Mouse (Mus musculus): ENCODE measurements around the gene Xrn1.
"Not testable (repeated sequence)": the region's sequence is repeated elsewhere in the genome, so short reads cannot be mapped to it uniquely, and the experiment has no call there.

Xrn1 gene

DNA sequence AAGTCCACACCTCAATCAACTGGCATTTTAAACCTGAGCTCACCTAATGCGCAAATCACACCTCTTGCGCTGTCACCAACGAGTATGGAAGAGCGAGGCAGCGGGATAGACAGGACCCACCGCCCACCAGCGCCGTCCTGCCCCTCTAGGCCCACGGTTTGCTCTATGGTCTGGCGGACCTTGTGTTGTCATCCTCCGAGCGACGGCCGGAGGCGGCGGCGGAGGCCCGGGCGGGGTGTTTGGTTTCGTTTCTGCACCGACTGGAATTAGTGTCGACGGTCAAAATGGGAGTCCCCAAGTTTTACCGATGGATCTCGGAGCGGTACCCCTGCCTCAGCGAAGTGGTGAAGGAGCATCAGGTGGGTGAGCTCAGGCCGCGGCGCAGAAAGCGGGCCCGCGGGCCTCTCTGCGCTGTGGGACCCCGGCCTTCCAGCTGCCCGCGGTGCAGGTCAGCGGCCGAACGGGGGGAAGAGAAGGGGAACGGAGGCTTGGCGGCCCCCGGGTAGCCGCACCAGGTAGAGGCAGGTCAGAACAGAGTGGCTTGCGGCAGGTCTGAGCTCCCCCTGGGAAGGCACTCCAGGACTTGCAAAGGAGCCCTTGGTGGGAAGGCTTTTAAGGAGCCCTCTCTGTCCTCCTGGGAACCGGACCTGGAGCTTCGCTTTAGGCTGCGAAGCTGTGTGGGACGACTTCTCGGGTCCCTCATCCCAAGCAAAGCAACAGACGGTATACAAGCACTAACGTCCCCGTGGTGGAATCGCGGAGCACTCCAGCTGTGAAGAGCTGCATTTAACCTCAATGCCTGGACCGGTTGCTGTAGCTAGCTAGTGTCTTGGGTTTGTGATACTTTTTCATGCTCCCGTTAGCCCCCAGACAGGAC, at the start of gene Xrn1:
Xrn1 (plus strand) TSS at position 176 of the 877 bp plus-strand sequence.
- peak; percentile 89 for DNase-seq

DNA sequence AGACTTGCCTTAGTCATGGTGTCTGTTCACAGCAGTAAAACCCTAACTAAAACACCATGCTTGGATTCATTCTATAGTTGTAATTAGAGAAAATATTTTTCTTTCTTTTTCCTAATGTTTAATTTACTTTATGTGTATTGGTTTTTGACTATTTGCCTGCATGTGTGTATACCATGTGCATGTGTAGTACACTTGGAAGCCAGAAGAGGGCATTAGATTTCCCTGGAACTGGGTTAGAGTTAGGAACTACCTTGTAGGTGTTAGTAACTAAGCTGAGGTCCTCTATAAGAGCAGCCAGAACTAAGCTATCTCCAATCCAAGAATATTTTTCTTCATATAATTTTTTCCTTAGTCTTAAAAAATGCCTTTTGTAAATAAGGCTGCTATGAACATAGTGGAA, 21.7 kb upstream of the Xrn1 start:
- DNase-seq: no peak

DNA sequence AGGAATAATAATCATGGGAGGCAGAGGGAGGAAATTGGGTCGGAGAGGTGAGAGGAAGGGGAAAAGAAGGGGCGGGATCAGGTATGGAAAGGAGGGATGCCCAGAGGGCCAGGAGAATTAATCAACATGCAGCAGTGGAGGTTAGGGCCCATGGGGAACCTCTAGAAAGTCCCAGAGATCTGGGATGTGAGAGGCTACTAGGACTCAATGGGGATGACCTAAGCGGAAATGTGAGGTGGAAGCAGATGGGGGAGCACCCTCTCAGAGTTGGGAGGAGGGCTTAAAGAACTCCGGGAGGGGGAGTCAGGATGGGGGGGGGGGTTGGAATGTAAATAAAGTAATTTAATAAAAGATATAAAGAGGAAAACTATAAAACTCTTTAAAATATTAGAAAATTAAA, 902 bp upstream of the Xrn1 start:
- DNase-seq: no peak

DNA sequence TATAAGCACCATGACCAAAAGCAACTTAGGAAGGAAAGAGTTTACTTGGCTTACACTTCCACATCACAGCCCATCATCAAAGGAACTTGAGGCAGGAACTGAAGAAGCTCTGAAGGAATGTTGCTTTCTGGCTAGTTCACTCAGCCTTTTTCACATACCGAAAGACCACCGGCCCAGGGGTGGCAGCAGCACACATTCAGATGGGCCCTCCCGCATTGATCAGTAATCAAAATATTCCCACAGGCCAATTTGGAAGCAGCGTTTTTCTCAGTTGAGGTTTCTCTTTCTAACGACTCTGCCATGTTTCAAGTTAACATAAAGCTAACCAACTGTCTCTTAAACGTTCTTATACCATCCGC, 355 bp upstream of the Xrn1 start:
- DNase-seq: no peak

DNA sequence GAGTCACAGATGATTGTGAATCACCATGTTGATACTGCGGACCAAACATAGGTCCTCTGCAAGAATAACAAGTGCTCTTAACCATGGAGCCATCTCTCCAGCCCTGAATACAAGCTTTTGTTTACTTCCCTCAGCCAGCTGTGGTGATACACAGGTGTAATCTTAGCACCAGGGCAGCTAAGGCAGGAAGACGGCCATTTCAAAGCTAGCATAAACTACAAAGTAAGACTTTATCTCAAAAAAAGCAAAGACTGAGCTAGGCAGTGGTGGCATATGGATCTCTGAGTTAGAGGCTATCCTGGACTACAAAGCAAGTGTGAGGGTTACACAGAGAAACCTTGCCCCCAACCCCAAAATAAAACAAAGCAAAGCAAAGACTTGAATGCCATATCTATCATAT, 3.1 kb downstream of the Xrn1 start:
- DNase-seq: no peak

DNA sequence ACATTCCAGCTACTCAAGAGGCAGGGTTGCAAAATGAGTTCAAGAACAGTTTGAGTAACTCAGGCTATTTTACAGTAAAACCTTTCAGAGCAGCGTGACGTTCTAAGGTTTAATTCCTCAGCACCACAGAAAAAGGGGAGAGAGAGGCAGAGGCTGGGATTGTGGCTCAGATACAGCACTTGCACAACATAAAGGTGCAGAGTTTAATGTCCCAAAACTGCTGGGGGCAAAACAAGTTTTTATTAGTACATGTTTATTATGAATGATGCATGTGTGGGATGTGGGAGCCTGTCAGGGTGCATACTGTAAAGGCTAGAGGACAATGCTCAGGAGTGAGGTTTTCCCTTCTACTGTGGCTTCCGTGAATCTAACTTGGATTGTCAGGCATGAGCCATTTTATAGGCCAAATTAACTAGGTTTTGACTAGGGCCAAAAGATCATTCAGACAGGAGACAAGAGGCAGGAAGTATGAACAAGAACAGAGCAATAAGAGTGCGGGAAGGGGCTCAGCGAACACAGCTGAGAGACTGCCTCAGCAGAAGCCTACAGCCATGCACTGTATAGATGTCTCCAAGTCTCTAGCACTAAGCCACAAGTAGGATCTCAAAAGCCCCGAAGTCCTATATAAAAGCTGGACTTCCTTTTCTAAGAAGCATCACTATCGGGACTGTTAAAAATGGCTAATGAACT, 3.6 kb downstream of the Xrn1 start:
- DNase-seq: no peak

DNA sequence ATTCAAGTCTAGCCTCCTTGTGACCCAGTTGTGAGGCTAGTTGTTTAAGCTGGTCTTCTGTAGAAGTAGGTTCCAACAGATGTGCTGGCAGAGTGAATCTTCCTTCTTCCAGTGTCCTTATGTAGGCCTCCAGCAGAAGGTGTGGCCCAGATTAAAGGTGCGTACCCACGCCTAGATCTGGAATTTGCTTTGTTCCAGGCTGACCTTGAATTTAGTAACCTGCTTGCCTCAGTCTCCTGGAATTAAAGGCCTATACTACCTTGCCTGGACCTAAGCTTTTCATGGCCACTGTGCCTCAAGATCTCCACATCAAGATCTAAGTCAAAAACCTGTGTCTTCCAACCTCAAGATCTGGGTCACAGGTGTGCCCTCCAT, 4.2 kb downstream of the Xrn1 start:
- not testable (repeated sequence) for DNase-seq

DNA sequence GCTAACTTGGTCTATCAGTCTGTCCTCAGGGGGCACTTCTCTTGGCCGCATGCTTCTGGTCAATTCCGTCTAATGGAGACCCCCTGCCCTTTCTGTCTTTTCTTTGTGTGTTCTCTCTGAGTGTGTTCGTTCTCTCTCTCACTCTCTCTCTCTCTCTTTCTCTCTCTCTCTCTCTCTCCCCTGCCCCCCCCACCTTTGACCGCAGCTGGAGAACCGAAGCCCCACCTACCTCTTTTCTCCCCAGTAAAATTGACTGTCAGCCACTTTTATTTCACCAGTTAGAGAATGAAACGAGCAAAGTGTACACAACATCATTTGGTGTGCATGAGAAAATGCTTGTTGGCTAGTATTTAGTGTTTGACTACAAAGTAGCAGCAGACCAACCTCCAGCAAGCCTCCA, 4.7 kb downstream of the Xrn1 start:
- no peak for DNase-seq

DNA sequence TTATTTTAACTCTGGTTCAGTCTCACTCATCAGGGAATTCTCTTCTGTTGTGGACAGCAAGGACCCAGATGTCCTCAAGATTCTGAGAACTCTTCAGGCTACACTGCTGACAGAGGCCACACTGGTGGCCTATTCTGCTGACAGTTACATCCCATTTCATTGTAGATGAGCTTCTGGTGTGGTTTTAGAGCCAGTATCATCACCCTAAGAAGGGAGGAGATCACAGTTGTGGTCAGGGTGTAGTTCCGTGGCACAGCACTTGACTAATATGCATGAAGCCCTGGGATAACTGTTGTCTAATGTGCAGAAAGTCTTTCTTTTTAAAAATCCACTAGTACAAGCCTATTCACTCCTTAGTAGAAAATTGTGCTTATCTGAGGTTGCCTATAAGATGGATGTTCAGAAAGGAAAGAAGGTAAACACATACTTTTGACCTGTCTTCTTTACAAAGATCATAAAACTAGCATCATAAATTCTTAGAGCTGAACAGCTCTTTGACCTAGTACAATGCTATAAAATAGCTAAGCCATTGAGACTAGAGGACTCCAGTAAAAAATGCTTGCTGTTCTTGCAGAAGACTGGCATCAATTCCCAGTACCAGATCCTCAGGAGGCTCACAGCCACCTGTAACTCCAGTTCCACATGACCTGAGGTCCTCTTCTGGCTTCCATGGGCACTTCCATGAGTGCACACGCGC, 5.3 kb downstream of the Xrn1 start:
- no peak for DNase-seq

DNA sequence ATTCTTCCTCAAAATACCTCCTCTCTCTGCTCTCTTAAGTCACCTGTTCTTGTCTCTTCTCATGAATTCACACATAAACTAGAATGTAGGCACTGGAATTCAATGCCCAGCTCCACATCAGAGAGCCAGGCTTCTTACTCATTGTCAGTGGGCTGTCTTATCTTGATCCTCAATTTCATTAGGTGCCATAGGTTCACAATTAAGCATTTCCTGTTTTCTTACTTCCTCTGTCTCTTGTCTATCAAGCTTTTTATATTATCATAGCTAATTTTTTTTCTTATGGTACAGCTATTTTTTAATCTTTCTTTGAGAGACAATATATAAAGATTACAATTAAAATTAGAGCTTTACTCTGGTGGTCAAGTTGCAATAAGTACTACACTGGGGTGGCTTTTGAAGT, 6.5 kb downstream of the Xrn1 start:
- DNase-seq: no peak

DNA sequence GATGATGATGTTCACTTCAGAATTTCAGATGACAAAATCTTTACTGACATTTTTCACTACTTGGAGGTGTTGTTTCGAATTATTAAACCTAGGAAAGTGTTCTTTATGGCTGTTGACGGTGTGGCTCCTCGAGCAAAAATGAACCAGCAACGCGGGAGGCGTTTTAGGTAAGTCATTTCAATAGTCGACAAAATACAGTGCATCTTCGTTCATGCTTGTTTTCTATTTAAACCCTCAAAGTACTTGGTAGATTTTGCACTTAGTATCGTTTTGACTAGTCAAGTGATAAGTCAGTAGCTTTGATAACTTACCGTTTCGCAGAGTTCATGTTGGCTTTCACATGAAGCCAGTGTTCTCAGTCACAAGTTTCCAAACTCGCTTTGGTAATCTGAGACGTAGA, 9.5 kb downstream of the Xrn1 start:
- no peak for DNase-seq

DNA sequence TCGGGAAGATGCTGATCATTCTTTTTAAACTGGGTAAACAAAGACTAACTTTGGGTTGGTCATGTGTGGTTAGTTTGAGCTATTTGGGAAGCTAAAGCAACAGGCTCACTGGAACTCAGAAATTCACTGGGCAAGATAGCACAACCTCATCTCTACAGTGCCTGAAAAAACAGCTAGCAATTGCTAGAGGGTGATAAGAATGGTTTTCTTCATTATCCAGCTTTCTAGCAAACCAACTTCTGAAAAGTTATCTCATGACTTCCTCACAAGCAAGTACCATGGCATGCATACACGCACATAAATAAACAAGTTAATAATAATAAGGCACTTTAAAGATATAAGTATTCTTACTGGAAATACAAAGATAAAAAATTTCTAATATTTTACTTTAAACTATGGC, 23.7 kb downstream of the Xrn1 start:
- no peak for DNase-seq

DNA sequence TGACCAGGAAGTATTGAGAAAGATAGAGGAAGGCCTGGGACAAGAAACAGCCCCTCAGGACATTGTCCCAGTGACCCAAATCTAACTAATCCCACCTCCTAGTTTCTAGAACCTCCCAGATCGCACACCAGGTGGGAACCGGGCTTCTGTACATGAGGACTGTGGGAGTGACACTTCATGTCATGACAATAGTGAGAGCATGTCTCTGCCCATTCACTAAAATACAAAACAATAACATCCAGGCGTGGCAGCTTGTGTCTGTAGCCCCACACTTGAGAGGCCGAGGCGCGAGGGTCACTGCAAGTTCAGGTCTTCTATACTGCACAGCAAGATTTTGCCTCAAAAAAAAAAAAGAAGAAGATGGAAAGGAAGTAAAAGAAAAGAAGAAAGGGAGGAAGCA, 25.3 kb downstream of the Xrn1 start:
- DNase-seq: no peak

DNA sequence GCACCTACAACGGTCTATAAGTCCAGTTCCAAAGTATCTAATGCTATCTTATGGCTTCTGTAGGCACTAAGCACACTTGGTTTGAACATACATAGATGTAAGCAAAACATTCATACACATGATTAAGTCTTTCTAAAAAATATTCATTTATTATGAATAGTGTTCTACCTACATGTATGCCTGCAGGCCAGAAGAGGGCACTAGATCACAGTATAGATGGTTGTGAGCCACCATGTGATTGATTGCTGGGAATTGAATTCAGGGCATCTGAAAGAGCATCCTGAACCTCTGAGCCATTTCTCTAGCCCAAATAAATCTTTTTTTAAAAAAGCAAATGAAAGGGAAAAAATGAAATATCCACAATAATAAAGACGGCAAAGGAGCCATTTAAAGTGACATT, 37.7 kb downstream of the Xrn1 start:
- no peak for DNase-seq

DNA sequence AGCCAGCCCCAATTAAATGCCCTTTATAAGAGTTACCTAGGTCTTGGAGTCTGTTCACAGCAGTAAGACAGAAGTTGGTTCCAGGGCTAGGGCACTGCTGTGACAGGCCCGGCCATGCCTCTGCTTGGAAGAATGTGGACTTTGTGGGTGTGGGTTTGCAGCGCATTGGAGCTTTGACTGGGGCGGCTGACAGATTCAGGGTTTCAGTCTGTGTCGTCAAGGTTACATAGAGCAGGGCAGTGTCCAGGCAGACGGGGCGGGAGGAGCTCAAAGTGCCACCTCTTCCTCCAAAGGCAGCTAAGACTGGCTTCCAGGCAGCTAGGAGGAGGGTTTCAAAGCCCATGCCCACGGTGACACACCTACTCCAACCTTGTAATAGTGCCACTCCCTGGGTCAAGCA, 49.9 kb downstream of the Xrn1 start:
- DNase-seq: no peak

DNA sequence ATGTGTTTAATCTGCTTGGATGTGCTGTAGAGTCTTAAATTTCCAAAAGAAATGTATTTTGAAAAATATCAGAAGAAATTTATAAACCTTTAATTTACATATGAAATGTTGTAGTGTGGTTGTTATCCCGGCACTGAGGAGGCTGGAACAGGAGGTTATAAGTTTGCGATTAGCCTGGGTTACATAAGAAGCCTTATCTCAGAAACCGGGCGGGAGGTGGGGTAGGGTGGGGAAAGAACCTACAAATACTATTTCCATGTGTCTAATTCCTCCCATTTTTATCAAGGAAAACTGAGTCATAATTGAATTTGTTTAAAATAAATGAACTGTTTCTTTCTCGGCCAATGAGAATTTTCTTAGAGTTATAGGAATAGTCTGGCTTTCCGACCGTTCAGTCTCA, 56.1 kb downstream of the Xrn1 start:
- no peak for DNase-seq

DNA sequence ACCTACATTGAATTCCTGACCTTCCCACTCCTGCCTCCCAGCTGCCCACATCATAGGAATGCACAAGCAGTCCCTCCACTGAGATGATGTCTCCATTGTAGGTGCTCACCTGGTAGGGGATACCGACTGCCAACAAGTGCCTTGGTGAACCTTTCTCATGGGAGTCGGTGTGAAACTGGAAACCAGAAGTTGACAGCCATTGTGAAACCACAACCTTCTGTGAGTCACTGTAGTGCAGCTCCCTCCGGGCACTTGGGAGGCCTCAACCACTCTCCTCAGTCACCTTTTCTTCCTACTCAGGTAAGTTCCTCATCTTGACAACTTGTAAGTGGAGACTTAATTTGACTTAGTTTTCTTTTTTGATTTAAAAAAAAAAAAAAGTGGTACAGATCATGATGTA, 69.4 kb downstream of the Xrn1 start:
- DNase-seq: no peak

DNA sequence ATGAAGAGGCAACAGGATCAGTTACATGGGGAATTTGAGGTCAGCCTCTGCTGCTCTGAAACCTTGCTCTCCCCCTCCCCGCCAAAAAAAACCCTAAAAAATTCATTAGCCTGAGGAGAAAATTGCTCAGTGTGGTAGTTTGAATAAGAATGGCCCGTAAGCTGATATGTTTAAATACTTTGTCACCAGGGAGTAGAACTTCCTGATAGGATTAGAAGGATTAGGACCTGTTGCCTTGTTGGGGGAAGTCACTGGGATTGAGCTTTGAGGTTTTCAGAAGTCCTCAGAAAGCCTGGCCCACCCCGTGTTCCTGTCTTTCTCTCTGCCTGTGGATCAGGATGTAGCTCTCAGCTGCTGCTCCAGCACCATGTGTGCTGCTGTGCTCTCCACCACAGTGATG, 73.4 kb downstream of the Xrn1 start:
- DNase-seq: no peak

DNA sequence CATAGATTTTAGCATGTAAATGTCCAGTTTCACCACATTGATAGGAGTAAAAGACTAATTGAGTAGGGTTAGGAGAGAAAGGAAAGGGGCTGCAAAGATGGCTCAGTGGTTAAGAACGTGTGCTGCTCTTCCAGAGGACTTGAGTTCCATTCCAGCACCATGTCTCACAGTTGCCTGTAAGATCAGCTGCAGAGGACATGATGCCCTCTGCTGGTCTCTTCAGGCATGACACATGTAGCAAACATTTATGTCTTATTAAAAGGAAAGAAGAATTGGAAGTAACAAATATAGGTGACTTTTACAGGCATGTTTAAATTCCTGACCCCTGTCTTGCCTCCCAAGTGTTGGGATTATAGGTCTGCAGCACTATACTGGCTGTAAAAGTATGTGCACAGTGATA, 74.3 kb downstream of the Xrn1 start:
- peak; percentile 31 for DNase-seq

DNA sequence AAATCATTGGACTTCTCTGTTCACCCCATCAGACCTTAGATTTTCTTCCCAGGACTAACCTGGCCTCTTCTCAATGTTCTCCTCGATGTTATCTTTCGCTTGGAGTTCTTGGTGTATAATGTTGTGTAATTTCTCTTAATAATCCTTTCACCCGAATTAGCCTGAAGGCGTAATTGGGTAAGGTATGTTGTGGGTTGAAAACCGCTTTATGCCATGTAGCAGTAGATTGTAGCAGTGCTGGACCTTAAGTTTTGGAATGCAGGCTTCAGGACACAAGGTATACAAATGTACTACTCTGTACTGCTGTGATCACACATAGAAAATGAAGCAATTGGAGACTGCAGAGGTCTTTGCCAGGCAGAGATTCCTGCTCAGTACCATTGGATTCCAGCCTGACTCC, 75.3 kb downstream of the Xrn1 start:
- DNase-seq: no peak

DNA sequence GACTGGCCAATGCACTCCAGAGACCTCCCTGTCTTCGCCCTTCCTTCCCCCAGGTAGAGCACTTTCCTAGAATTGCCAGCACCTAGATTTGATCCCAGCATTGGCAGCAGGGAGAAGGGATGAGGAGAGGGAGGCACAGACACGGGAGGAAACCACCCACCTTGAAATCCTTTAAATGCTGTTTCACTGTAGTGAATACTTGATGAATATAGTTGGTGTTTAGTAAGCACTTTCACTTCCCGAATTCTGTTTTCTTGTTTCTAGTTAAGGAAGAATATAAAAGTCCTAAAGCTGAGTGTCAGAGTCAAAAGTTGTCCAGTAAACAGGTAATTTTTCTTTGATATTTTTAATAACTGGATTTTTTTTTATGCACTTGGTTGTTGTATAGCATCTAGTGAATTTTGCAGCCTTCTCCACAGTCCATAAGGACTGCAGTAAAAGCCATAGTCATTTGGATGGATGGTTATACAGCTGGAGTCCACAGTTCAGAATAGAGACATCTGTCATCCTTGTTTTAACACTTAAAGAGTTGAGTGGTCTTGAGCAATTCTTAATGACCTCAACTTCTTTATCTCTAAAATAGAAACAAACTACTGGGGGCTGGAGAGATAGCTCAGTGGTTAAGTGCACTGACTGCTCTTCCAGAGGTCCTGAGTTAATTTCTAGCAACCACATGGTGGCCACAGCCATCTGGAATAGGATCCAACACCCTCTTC, 81.0 kb downstream of the Xrn1 start:
- DNase-seq: no peak

DNA sequence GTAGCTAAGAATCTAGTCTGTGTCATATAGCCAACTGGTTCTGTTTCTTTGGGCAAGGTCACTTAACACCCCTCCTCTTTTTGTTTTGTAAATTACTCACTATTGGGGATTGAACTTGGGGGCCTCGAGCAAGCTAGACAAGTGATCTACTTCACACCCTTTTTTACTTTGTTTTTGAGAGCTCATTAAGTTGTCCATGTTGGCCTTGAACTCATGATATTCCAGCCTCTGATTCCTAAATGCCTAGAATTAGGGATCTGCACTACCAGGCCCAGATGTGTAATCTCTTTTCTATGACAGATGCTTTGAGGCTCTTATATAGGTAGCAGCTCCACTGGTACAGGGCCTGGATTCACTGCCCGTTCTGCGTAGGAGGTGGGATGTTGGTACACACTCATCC, 89.7 kb downstream of the Xrn1 start:
- DNase-seq: no peak

DNA sequence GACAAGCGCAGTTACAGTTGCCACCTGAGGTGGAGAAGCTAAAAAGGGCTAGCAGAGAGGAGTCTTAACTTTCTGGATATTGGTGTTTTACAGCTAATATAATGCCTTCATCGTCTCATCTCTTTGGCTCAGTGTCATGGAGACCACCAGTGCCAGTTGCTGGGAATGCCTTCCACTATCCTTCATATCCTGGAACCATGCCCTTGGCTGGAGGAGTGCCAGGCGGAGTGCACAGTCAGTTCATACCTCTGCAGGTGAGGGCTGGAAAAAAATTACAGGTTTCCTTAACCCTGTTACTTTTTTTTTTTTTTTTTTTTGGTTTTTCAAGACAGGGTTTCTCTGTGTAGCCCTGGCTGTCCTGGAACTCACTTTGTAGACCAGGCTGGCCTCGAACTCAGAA, 96.9 kb downstream of the Xrn1 start:
- no peak for DNase-seq

DNA sequence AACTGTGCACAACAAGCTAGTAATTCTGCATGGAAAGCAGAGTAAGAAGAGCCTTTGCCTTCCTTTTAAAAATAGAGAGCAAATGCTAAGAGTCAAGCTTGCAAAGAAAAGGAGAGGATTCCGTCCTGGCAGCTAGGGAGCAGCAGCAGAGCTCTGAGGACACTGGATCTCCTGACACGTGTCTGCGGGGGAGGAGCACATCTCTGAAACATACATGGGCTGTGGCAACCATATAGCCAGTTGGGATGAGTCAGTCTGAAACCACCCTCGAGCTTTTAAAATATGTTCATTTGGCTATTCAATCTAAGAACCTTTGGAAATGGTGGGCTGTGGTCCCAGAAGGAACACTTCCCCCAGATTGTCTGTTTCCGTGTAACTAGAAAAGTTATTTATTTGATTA, 100.3 kb downstream of the Xrn1 start:
- DNase-seq: no peak

Measured in cerebellum, adult 9-10 months (tissue).